In the genomic region with DNA sequence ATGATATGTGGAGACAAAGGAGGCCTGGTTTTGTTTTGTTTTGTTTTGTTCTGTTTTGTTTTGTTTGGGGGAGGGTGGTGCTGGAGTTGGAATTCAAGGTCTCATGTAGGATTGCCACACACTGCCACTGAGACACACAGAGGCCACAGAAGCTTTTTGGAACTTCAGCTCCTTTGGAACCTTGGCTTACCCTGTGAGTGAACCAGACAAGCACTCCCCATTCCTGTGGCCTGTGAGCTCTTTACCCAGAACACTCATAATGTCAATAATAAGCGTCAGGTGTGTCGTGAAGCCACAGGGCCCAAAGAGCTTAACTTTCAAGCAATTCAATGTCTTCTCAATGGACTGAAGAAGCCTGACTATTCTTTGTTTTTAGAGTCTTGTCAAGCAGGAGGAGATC, we compare ENCODE assay signal across 25 mouse cellular contexts.
"Had no signal": no experiment of that assay in that cellular context is flagged by ENCODE, and none has a peak within 500 bp of the region (broad histone marks: within the 10 kb centered on the region; RNA-seq: fewer than 3 reads in every experiment).

No protein-coding gene starts in this region.

- H3K4me2 ChIP-seq: heart, embryonic 11.5 days; heart, embryonic 13.5 days; heart, embryonic 15.5 days; hindbrain, embryonic 13.5 days; hindbrain, embryonic 15.5 days; kidney, embryonic 15.5 days; limb, embryonic 13.5 days; limb, embryonic 15.5 days had no signal

- H3K27me3 ChIP-seq: heart, embryonic 13.5 days; heart, embryonic 15.5 days; hindbrain, embryonic 13.5 days; hindbrain, embryonic 15.5 days; kidney, embryonic 15.5 days; limb, embryonic 13.5 days; limb, embryonic 15.5 days had no signal

- ATAC-seq: hindbrain, postnatal 0 days; intestine, embryonic 16.5 days had no signal

- H3K36me3 ChIP-seq: heart, embryonic 13.5 days; heart, embryonic 15.5 days; hindbrain, embryonic 13.5 days; hindbrain, embryonic 15.5 days; kidney, embryonic 15.5 days; limb, embryonic 13.5 days; limb, embryonic 15.5 days had no signal

- DNase-seq: gastrocnemius, postnatal 14 days; gastrocnemius, postnatal 36 days; heart, adult 11 months; heart, adult 2 months; heart, postnatal 14 days; heart, postnatal 36 days; kidney, adult 11 months; kidney, adult 2 months; kidney, adult 9 months; kidney, postnatal 14 days; kidney, postnatal 36 days; layer of hippocampus, adult 9-11 months; layer of hippocampus, postnatal 36 days; left cerebral cortex, postnatal 4 days had no signal

- H3K9ac ChIP-seq: heart, embryonic 13.5 days; heart, embryonic 15.5 days; hindbrain, embryonic 13.5 days; hindbrain, embryonic 15.5 days; kidney, embryonic 15.5 days; limb, embryonic 13.5 days; limb, embryonic 15.5 days had no signal

- H3K27ac ChIP-seq: heart, adult 2 months; heart, embryonic 13.5 days; heart, embryonic 15.5 days; hindbrain, embryonic 13.5 days; hindbrain, embryonic 15.5 days; hindbrain, postnatal 0 days; kidney, embryonic 15.5 days; kidney, postnatal 0 days; limb, embryonic 13.5 days; limb, embryonic 15.5 days had no signal

- H3K4me3 ChIP-seq: heart, adult 2 months; heart, embryonic 13.5 days; heart, embryonic 15.5 days; hindbrain, embryonic 13.5 days; hindbrain, embryonic 15.5 days; kidney, embryonic 15.5 days; limb, embryonic 13.5 days; limb, embryonic 15.5 days had no signal

- H3K4me1 ChIP-seq: hindbrain, embryonic 13.5 days; hindbrain, embryonic 15.5 days; limb, embryonic 15.5 days had no signal

- H3K9me3 ChIP-seq: heart, embryonic 13.5 days; heart, embryonic 15.5 days; hindbrain, embryonic 13.5 days; hindbrain, embryonic 15.5 days; kidney, embryonic 15.5 days; limb, embryonic 13.5 days; limb, embryonic 15.5 days had no signal
